26 mouse cellular contexts compared by ENCODE assay signal in genomic region chrX:69028650-69029049, GRCm38 (mm10).
DNase-seq lines count a peak whose midpoint lies in the region; ATAC-seq lines count a peak whose summit lies in the region.
"Had no signal": no experiment of that assay in that cellular context is flagged by ENCODE, and none has a peak within 500 bp of the region (broad histone marks: within the 10 kb centered on the region; RNA-seq: fewer than 3 reads in every experiment).

No protein-coding gene starts in this region.

- no peaks in the 10 kb centered on the region for H3K9me3 ChIP-seq in intestine, embryonic 16.5 days (ENCODE audit: control insufficient read depth, low read length)
- H3K9me3 ChIP-seq: embryonic facial prominence, embryonic 15.5 days; heart, embryonic 12.5 days; hindbrain, embryonic 10.5 days; intestine, embryonic 15.5 days; liver, embryonic 13.5 days; midbrain, embryonic 13.5 days; neural tube, embryonic 13.5 days had no signal

- no peak overlapping the region for H3K9ac ChIP-seq in intestine, embryonic 16.5 days (ENCODE audit: low read depth, low read length)
- H3K9ac ChIP-seq: embryonic facial prominence, embryonic 15.5 days; heart, embryonic 12.5 days; intestine, embryonic 15.5 days; liver, embryonic 13.5 days; midbrain, embryonic 13.5 days; neural tube, embryonic 13.5 days had no signal

- intact Hi-C loops in left cerebral cortex, postnatal 4 days (cut with DNase I), result no loop called here
- intact Hi-C loops in left cerebral cortex, postnatal 10 days (cut with DNase I), result no loop called here

- H3K4me3 ChIP-seq in intestine, embryonic 16.5 days (ENCODE audit: low read length), result no peak overlapping the region
- H3K4me3 ChIP-seq: embryonic facial prominence, embryonic 15.5 days; heart, embryonic 12.5 days; hindbrain, embryonic 10.5 days; intestine, embryonic 15.5 days; liver, embryonic 13.5 days; midbrain, embryonic 13.5 days; myocyte; neural tube, embryonic 13.5 days had no signal

- no peaks in the 10 kb centered on the region for H3K36me3 ChIP-seq in intestine, embryonic 16.5 days (ENCODE audit: control insufficient read depth, insufficient read depth, low read length)
- H3K36me3 ChIP-seq: embryonic facial prominence, embryonic 15.5 days; heart, embryonic 12.5 days; hindbrain, embryonic 10.5 days; intestine, embryonic 15.5 days; liver, embryonic 13.5 days; midbrain, embryonic 13.5 days; neural tube, embryonic 13.5 days had no signal

- 82% methylated on average over 2 of the region's 2 CpGs for WGBS in intestine, embryonic 16.5 days

- H3K4me1 ChIP-seq in intestine, embryonic 16.5 days (ENCODE audit: control insufficient read depth, insufficient read depth, low read length), result no peaks in the 10 kb centered on the region
- H3K4me1 ChIP-seq: embryonic facial prominence, embryonic 15.5 days; heart, embryonic 12.5 days; hindbrain, embryonic 10.5 days; intestine, embryonic 15.5 days; liver, embryonic 13.5 days; midbrain, embryonic 13.5 days; neural tube, embryonic 13.5 days had no signal

- H3K27me3 ChIP-seq in intestine, embryonic 16.5 days (replicated peaks; ENCODE audit: control insufficient read depth, insufficient read depth, low read length), result no peaks in the 10 kb centered on the region
- H3K27me3 ChIP-seq: embryonic facial prominence, embryonic 15.5 days; heart, embryonic 12.5 days; intestine, embryonic 15.5 days; liver, embryonic 13.5 days; midbrain, embryonic 13.5 days; neural tube, embryonic 13.5 days had no signal

- H3K27ac ChIP-seq in intestine, embryonic 16.5 days (ENCODE audit: low read length), result no peak overlapping the region
- H3K27ac ChIP-seq: embryonic facial prominence, embryonic 15.5 days; hindbrain, embryonic 10.5 days; intestine, embryonic 15.5 days; liver, embryonic 13.5 days; midbrain, embryonic 13.5 days; neural tube, embryonic 13.5 days had no signal

- no peak for ATAC-seq in cerebellum, adult (ENCODE audit: insufficient number of reproducible peaks, low FRiP score, low TSS enrichment)
- ATAC-seq in intestine, embryonic 16.5 days, result no peak
- ATAC-seq: activated CD4-positive, CD25-positive, alpha-beta regulatory T cell, adult 4 months; intestine, embryonic 15.5 days; midbrain, embryonic 13.5 days had no signal

- no peak overlapping the region for H3K4me2 ChIP-seq in intestine, embryonic 16.5 days (ENCODE audit: low read depth, low read length)
- H3K4me2 ChIP-seq: embryonic facial prominence, embryonic 15.5 days; heart, embryonic 12.5 days; intestine, embryonic 15.5 days; liver, embryonic 13.5 days; midbrain, embryonic 13.5 days; neural tube, embryonic 13.5 days had no signal

- DNase-seq in cerebellum, adult 11 months, result peak; percentile 39
- DNase-seq in left cerebral cortex, postnatal 4 days, result peak; percentile 71
- DNase-seq in left cerebral cortex, postnatal 10 days (ENCODE audit: extremely low spot score in 1 of 2, low spot score in 2 of 2), result no peak
- DNase-seq in cerebellum, adult 9-10 months, result peak; percentile 76
- no peak for DNase-seq in embryo, embryonic 9.5 days (ENCODE audit: extremely low spot score)
- DNase-seq: adrenal gland, postnatal 10 days; gastrocnemius, postnatal 25 days; heart, adult 18-20 months; heart, postnatal 10 days; kidney, adult 9 months; kidney, postnatal 25 days; liver, embryonic 13.5 days; lung, adult 2 months; retina, postnatal 1 day; right cerebral cortex, postnatal 25 days; thymus, postnatal 14 days had no signal

Comparison
In these comparisons a context has a peak if more than half of its experiments do, and no peak if none do; other contexts are left out.
1. DNase-seq: peak in cerebellum, adult 11 months (single experiment), left cerebral cortex, postnatal 4 days (single experiment) and cerebellum, adult 9-10 months (single experiment); none in left cerebral cortex, postnatal 10 days (0 of 2) and embryo, embryonic 9.5 days (single experiment).